Mouse (Mus musculus) limb, embryonic 11.5 days (tissue): ENCODE results near the gene Xylt1. TPM values are rescaled to one million over a fixed set of nuclear protein-coding genes. Genes with fewer than 3 reads are reported as not detected.

ENCODE experiments used
- ATAC-seq: fragments of 200-750 bp; cut with Nextera tagmentation; 2 replicates; pipeline ENCODE4 v1.8.0; 2017; ENCODE audit warnings: low read depth; ENCODE audit not compliant: insufficient number of reproducible peaks, low FRiP score, low TSS enrichment
- DNase-seq: peaks from one replicate; pipeline ENCODE4 v3.0.0-alpha.2; 2015; ENCODE audit warnings: low spot score
- H3K27ac ChIP-seq: fragments of 300-500 bp; sonication (generic); replicated peaks from 2 replicates; pipeline ENCODE4 v1.5.1; 2014; ENCODE audit warnings: low read depth, mild to moderate bottlenecking, low read length
- H3K27me3 ChIP-seq: fragments of 300-500 bp; sonication (generic); 2 replicates; pipeline ENCODE4 v1.6.1; 2014; ENCODE audit warnings: mild to moderate bottlenecking, low read length, mixed read lengths; ENCODE audit not compliant: control insufficient read depth, insufficient read depth
- H3K36me3 ChIP-seq: fragments of 300-500 bp; sonication (generic); 2 replicates; pipeline ENCODE4 v1.6.1; 2014; ENCODE audit warnings: mild to moderate bottlenecking, low read length, moderate library complexity, mixed read lengths; ENCODE audit not compliant: control insufficient read depth, insufficient read depth
- H3K4me1 ChIP-seq: fragments of 300-500 bp; sonication (generic); 2 replicates; pipeline ENCODE4 v1.6.1; 2014; ENCODE audit warnings: low read length, mixed read lengths; ENCODE audit not compliant: control insufficient read depth, insufficient read depth
- H3K4me2 ChIP-seq: fragments of 300-500 bp; sonication (generic); 2 replicates; pipeline ENCODE4 v1.6.1; 2014; ENCODE audit warnings: low read depth, mild to moderate bottlenecking, moderate library complexity; ENCODE audit not compliant: severe bottlenecking
- H3K4me3 ChIP-seq: fragments of 300-500 bp; sonication (generic); 2 replicates; pipeline ENCODE4 v1.5.1; 2014; ENCODE audit warnings: low read depth, low read length
- H3K9ac ChIP-seq: fragments of 300-500 bp; sonication (generic); 2 replicates; pipeline ENCODE4 v1.6.1; 2014; ENCODE audit warnings: mild to moderate bottlenecking, low read length
- H3K9me3 ChIP-seq: fragments of 300-500 bp; sonication (generic); 2 replicates; pipeline ENCODE4 v1.6.1; 2016; ENCODE audit warnings: low read length; ENCODE audit not compliant: control insufficient read depth
- WGBS: fragments of 180-500 bp; shearing (Covaris S2); extraction: QIAGEN DNeasy Blood & Tissue Kit; methylation state at CpG from one replicate; pipeline ENCODE4 v1.1.7; 2014; 5-methylcytosine and 5-hydroxymethylcytosine counted together
- polyA plus RNA-seq: library from polyadenylated mRNA; unstranded; fragments of >200 nt; fragmentation: Nextera tagmentation; extraction: Ambion mirVana; gene quantifications from 2 replicates; pipeline ENCODE4 v1.2.1, GENCODE M21; 2014

The Xylt1 gene
- polyA plus RNA-seq, 1 experiment from 2014 or later: 1.4 TPM

DNA sequence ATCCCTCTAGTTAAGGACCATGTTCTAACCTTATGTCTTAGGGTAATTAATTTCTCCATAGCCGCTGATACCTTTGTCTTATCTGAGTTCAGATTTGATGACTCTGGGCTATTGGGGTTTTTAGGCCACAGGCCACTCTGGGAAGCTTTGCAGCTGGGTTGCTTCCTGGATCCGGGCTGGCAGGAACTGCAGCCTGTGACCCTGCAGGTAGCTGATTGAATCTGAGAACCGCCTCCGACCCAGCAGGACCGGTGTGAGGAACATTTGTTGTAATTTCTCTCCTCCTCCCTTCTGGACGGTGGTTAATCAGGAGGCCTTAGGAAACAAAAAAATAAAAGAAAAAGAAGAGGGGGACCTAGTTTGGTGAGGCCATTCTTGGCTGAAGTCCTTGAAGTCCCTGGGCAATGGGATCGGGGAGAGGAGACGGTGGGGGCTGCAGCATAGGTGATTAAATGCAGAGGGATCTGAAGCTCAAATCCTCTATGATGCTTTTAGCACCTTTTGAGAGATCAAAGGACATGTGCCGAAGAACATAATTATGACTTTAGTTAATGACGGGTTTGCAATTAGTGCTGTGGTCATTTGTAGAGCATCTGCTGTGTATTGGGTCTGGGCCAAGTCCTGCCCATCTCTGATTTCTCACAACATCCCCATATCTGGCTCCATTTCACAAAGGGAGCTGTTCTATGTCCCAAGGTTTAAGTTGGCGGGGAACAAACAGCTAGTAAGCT, 40.2 kb downstream of the Xylt1 start:
- Histone ChIP-seq H3K9me3 (no peaks in the 10 kb centered on the region), H3K4me3 (no peak overlapping the region), H3K4me1 (no peaks in the 10 kb centered on the region), H3K9ac (no peak overlapping the region), H3K36me3 (no peaks in the 10 kb centered on the region), H3K27ac (no peak overlapping the region), H3K27me3 (no peaks in the 10 kb centered on the region), H3K4me2 (no peak overlapping the region)
- DNase-seq: no peak
- ATAC-seq: no peak
- 22% methylated on average over 11 of the region's 11 CpGs for WGBS

DNA sequence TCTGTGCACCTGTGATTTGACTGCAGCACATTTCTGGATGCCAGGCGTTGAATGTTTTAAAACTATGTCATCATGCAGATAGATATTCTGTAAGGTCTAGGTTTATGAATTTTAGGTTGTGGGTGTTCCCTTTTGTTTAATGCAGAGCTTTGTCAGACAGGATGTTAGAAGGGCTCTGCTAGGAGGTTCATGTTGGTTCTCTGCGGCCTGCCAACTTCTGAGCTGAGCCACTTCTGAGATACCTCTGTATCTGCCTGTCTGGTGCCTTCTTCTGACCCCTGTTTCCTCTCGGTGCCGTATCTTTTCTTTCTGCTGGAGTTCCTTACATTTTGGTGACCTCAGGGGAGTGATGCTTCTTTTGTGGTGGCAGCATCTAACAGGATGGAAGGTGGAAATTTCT, 44.1 kb downstream of the Xylt1 start:
- Histone ChIP-seq H3K4me3 (no peak overlapping the region), H3K36me3 (no peaks in the 10 kb centered on the region), H3K9me3 (no peaks in the 10 kb centered on the region), H3K4me2 (no peak overlapping the region), H3K27me3 (no peaks in the 10 kb centered on the region), H3K4me1 (no peaks in the 10 kb centered on the region), H3K9ac (no peak overlapping the region), H3K27ac (no peak overlapping the region)
- DNase-seq (no peak), ATAC-seq (no peak)
- 81% methylated on average over 4 of the region's 4 CpGs for WGBS

DNA sequence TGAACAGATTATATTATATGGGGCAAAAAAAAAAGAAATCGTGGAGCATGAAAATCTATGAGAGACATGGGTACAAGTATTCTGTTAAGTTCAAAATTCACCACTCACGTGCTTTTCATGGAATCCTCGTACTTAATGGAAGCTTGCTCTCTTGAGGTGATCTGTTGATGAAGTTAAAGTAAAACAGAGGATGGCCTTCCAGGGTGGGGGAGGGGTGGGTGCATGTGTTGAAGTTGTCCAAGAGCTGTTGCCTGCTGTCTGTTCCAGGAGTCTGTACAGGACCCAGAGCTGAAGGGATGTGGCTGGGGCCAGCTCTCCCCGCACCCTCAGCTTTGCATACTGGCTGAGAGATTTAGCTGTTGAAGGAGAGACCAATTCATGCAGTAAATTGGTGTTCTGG, 45.6 kb downstream of the Xylt1 start:
- DNase-seq: no peak
- no peak overlapping the region for H3K27ac ChIP-seq
- H3K4me3 ChIP-seq: no peak overlapping the region
- 76% methylated on average over 4 of the region's 4 CpGs for WGBS
- no peaks in the 10 kb centered on the region for H3K36me3 ChIP-seq
- ATAC-seq: no peak
- no peaks in the 10 kb centered on the region for H3K4me1 ChIP-seq
- H3K27me3 ChIP-seq: no peaks in the 10 kb centered on the region
- H3K4me2 ChIP-seq: no peak overlapping the region
- H3K9ac ChIP-seq: no peak overlapping the region
- H3K9me3 ChIP-seq: no peaks in the 10 kb centered on the region

DNA sequence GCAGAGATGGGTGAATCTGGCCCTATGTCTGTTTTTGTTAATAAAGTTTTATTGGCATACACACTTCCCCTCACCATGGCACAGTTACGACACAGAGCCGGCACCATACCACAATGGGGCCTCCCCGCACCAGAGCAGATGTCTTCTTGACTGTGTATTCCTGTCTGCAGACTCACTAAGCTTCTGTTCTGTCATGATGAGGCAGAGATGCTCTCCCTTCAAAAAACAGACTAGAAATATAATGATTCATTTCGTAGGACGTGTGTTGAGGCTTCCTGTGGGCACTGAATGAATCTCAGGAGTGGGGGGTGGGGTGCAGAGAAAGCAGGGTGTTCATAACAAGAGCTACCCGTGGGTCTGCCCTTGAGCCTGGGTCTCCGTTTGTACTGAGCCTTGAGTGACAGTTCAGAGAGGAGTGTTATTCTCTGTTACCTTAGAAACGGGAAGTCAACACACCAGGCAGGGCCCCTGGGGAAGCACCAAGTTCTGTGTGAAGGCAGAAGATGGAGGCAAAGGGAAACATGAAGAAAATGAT, 48.0 kb downstream of the Xylt1 start:
- no peak overlapping the region for H3K9ac ChIP-seq
- 62% methylated on average over 8 of the region's 8 CpGs for WGBS
- no peaks in the 10 kb centered on the region for H3K36me3 ChIP-seq
- no peak overlapping the region for H3K27ac ChIP-seq
- ATAC-seq: no peak
- no peaks in the 10 kb centered on the region for H3K9me3 ChIP-seq
- no peaks in the 10 kb centered on the region for H3K4me1 ChIP-seq
- no peaks in the 10 kb centered on the region for H3K27me3 ChIP-seq
- H3K4me2 ChIP-seq: no peak overlapping the region
- no peak overlapping the region for H3K4me3 ChIP-seq
- no peak for DNase-seq

DNA sequence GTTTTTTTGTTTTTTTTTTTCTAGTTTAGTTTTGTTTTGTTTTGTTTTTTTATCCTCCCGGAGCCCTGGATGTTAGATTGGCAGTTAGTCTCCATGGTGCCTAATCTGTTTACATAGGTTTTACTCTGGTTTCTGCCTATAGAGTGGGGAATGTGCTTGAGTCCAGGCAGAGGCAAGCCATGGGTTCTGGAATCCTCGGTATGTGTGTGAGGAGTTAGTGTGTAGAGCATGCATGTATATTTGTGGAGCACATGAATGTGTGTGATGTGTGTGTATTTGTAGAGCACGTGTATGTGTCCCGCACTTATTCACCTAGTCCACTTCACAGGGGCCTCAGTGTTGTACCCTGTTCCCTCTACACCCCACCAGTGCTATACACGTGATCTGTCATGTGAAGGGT, 48.7 kb downstream of the Xylt1 start:
- Histone ChIP-seq H3K27me3 (no peaks in the 10 kb centered on the region), H3K9ac (no peak overlapping the region), H3K4me2 (no peak overlapping the region), H3K4me1 (no peaks in the 10 kb centered on the region), H3K4me3 (no peak overlapping the region), H3K27ac (no peak overlapping the region), H3K9me3 (no peaks in the 10 kb centered on the region), H3K36me3 (no peaks in the 10 kb centered on the region)
- ATAC-seq: no peak
- 86% methylated on average over 5 of the region's 5 CpGs for WGBS
- DNase-seq: no peak

DNA sequence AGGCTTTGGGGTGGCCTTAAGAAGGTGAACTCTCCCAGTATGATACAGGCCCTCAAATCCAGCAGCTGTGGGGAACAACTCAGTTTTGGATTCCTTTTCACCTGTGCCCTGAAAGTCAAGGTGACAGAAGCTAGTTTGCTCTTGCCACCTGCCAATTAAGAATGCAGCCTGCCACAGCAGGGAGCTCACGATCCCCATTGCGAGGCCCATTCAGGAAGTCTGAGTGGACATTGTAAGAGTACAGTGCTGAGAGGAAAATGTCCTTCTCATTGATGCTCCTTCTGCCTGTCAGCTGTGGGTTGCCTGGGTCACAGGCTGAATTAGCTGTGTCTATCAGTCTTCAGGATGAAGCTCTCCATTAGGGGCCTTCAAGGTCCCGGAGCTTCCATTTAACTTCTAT, 49.1 kb downstream of the Xylt1 start:
- Histone ChIP-seq H3K27ac (no peak overlapping the region), H3K27me3 (no peaks in the 10 kb centered on the region), H3K9ac (no peak overlapping the region), H3K36me3 (no peaks in the 10 kb centered on the region), H3K9me3 (no peaks in the 10 kb centered on the region), H3K4me3 (no peak overlapping the region), H3K4me1 (no peaks in the 10 kb centered on the region), H3K4me2 (no peak overlapping the region)
- DNase-seq: no peak
- WGBS: 80% methylated on average over 3 of the region's 3 CpGs
- ATAC-seq: no peak

DNA sequence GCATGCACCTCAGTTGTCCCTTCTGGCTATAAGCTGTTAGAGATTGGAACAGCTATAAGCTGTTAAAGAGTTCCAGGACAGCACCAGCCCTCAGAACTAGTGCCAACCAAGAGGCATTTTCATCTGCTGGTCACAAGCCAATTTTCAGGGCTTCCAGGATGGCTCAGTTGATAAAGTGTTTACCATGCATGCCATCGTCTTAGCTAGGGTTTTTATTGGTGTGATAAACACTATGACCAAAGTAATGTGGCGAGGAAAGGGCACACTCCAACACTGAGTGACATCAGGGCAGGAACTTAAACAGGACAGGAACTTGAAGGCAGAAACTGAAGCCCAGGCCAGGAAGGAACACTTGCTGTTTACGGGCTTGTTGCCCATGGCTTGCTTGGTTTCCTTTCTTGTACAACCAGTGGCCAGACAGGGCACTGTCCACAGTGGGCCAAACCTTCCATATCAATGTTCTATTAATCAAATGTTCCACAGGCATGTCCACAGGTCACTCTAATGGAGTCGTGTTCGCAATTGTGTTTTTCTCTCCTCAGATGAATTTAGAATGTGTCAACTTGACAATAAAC, 49.7 kb downstream of the Xylt1 start:
- ATAC-seq: no peak
- no peak overlapping the region for H3K4me2 ChIP-seq
- H3K27me3 ChIP-seq: no peaks in the 10 kb centered on the region
- H3K27ac ChIP-seq: no peak overlapping the region
- DNase-seq: no peak
- H3K4me3 ChIP-seq: no peak overlapping the region
- no peak overlapping the region for H3K9ac ChIP-seq
- H3K4me1 ChIP-seq: no peaks in the 10 kb centered on the region
- H3K9me3 ChIP-seq: no peaks in the 10 kb centered on the region
- WGBS: 82% methylated on average over 5 of the region's 5 CpGs
- no peaks in the 10 kb centered on the region for H3K36me3 ChIP-seq

DNA sequence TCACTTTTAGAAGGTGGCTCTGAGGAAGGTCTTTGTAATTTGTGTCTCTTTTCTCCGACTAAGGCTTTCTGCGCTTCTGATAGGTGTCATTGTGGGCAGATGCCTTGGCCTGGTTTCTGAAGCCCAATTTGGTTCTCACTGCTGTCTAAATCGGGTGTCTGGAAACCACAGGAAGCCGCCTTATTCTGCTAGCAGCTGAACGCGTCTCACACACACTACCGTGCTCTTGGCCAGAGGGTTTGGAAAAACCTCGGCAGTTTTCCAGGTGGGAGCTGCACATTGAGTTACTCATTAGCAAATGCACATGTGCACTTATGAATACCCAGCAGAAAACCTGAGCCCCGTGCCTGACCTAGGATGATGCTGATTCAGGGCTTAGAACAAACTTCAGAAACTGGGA, 52.9 kb downstream of the Xylt1 start:
- Histone ChIP-seq H3K4me2 (no peak overlapping the region), H3K9me3 (no peaks in the 10 kb centered on the region), H3K4me3 (no peak overlapping the region), H3K9ac (no peak overlapping the region), H3K4me1 (no peaks in the 10 kb centered on the region), H3K36me3 (no peaks in the 10 kb centered on the region), H3K27ac (no peak overlapping the region), H3K27me3 (no peaks in the 10 kb centered on the region)
- no peak for DNase-seq
- WGBS: 74% methylated on average over 9 of the region's 9 CpGs
- ATAC-seq: no peak
